Mouse (Mus musculus) neutrophil, adult 5-6 weeks (primary cell): ENCODE measurements around the gene Osbpl3. TPM values are rescaled to one million over a fixed set of nuclear protein-coding genes. Genes with fewer than 3 reads are reported as not detected.
A peak's percentile ranks its signal among the peaks of the same experiment; 100 is the strongest.

Experiments
- ATAC-seq: fragments of 151-379, 151-347 bp; 2 replicates; pipeline ENCODE4 v1.8.0; 2017; ENCODE audit warnings: mild to moderate bottlenecking, moderate TSS enrichment; ENCODE audit not compliant: insufficient number of reproducible peaks, poor library complexity, low FRiP score, severe bottlenecking; ENCODE audit errors: extremely low read depth
- total RNA-seq: library from RNA; stranded (forward); fragments of 200-1000 nt; gene quantifications from 2 replicates; pipeline ENCODE4 v1.2.3, GENCODE M21; 2017

The Osbpl3 gene
- total RNA-seq, 1 experiment from 2014 or later: 2.7 TPM

GRCm38 (mm10) chr6:50382196-50382595 is 73.8 kb downstream of the Osbpl3 start:
- no peak for ATAC-seq

- peak; percentile 24; the same call in 1 of the 2 replicates for ATAC-seq
Observed at GRCm38 (mm10) chr6:50381504-50382091, 74.4 kb downstream of the Osbpl3 start.

GRCm38 (mm10) chr6:50379740-50380139 is 76.3 kb downstream of the Osbpl3 start:
- ATAC-seq: no peak

GRCm38 (mm10) chr6:50379136-50379535 is 76.9 kb downstream of the Osbpl3 start:
- ATAC-seq: no peak

GRCm38 (mm10) chr6:50377742-50378720 is 78.0 kb downstream of the Osbpl3 start:
- ATAC-seq: peak; percentile 74

GRCm38 (mm10) chr6:50376684-50377083 is 79.3 kb downstream of the Osbpl3 start:
- ATAC-seq: peak; percentile 23

- ATAC-seq: no peak
Observed at GRCm38 (mm10) chr6:50372516-50373424, 83.2 kb downstream of the Osbpl3 start.

GRCm38 (mm10) chr6:50371501-50372086 is 84.4 kb downstream of the Osbpl3 start:
- ATAC-seq: no peak

GRCm38 (mm10) chr6:50368502-50369292 is 87.3 kb downstream of the Osbpl3 start:
- ATAC-seq: no peak

- ATAC-seq: no peak
Observed at GRCm38 (mm10) chr6:50367836-50368235, 88.2 kb downstream of the Osbpl3 start.

GRCm38 (mm10) chr6:50366724-50367123 is 89.3 kb downstream of the Osbpl3 start:
- ATAC-seq: no peak

- no peak for ATAC-seq
Observed at GRCm38 (mm10) chr6:50366319-50366718, 89.7 kb downstream of the Osbpl3 start.

GRCm38 (mm10) chr6:50364364-50364763 is 91.6 kb downstream of the Osbpl3 start:
- ATAC-seq: no peak

- ATAC-seq: no peak
Observed at GRCm38 (mm10) chr6:50363385-50363784, 92.6 kb downstream of the Osbpl3 start.

- ATAC-seq: no peak
Observed at GRCm38 (mm10) chr6:50362704-50363261, 93.2 kb downstream of the Osbpl3 start.

GRCm38 (mm10) chr6:50362196-50362595 is 93.8 kb downstream of the Osbpl3 start:
- ATAC-seq: no peak

GRCm38 (mm10) chr6:50358104-50358679 is 97.8 kb downstream of the Osbpl3 start:
- no peak for ATAC-seq
